In genomic region chr19:44683191-44683590, GRCm38 (mm10) we compare ENCODE assay signal across 24 mouse cellular contexts.
"Had no signal": no experiment of that assay in that cellular context is flagged by ENCODE, and none has a peak within 500 bp of the region (broad histone marks: within the 10 kb centered on the region; RNA-seq: fewer than 3 reads in every experiment).

No protein-coding gene starts in this region.

- ATAC-seq: hindbrain, embryonic 16.5 days; inflammation-experienced regulatory T-cells, adult 6 months; intestine, embryonic 15.5 days; intestine, postnatal 0 days; liver, embryonic 12.5 days had no signal

- DNase-seq: gastrocnemius, adult 2 months; gastrocnemius, postnatal 10 days; gastrocnemius, postnatal 25 days; heart, postnatal 10 days; heart, postnatal 4 days; kidney, adult 18-20 months; kidney, adult 9 months; kidney, postnatal 25 days; kidney, postnatal 4 days; layer of hippocampus, adult 9-11 months; layer of hippocampus, postnatal 36 days; left cerebral cortex, postnatal 4 days had no signal

- H3K9me3 ChIP-seq: heart, embryonic 10.5 days; heart, embryonic 12.5 days; hindbrain, embryonic 10.5 days; intestine, embryonic 15.5 days; limb, embryonic 13.5 days; limb, embryonic 15.5 days; liver, embryonic 12.5 days had no signal

- H3K9ac ChIP-seq: heart, embryonic 12.5 days; hindbrain, embryonic 14.5 days; intestine, embryonic 15.5 days; limb, embryonic 13.5 days; limb, embryonic 15.5 days; liver, embryonic 12.5 days had no signal

- H3K27ac ChIP-seq: gastrocnemius, adult 2 months; heart, embryonic 10.5 days; hindbrain, embryonic 10.5 days; hindbrain, embryonic 14.5 days; intestine, embryonic 15.5 days; kidney, postnatal 0 days; limb, embryonic 13.5 days; limb, embryonic 15.5 days; liver, embryonic 12.5 days had no signal

- H3K36me3 ChIP-seq: heart, embryonic 10.5 days; heart, embryonic 12.5 days; hindbrain, embryonic 10.5 days; intestine, embryonic 15.5 days; limb, embryonic 13.5 days; limb, embryonic 15.5 days; liver, embryonic 12.5 days had no signal
